Mouse (Mus musculus): Measurements from ENCODE around the gene Ugt1a2.

Ugt1a2 gene

DNA sequence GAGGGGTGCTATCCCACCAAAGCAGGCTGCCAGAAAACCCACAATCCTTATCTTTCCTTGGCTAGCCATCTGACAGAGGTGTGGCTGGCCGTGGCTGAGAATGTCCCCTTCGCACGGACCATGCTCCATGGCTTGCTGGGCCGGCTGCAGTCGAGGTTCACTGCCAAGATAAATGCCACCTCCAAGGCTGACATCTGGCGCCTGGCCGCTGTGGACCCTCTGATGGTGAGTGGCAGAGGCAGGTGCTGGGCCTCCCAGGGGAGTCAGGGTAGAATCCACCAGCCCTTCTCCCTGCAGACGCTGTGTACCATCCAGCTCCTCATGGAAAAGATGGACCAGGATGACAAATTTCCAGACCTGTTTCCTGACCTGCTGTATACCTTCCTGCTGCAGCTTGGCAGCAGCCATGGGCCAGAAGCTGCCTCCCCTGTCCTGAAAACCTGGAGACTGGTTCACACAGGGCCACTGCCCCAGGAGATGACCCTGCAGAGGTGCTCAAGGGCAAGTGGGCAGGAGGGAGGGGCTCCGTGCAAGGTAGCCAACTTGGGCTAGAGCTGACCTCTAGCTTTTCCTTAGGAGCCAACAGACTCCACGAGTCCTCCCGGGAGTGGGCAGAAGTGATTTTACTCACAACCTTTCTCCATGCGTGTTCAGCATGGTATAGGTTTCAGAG is 54.5 kb downstream of the Ugt1a2 start:
- DNase-seq (ENCODE audit: low read depth, low spot score): no peak
- no peaks in the 10 kb centered on the region for H3K27me3 ChIP-seq (ENCODE audit: control insufficient read depth, insufficient read depth, low read length, poor library complexity, severe bottlenecking)
- no peaks in the 10 kb centered on the region for H3K36me3 ChIP-seq (ENCODE audit: control insufficient read depth, insufficient read depth, low read length, poor library complexity, severe bottlenecking)

DNA sequence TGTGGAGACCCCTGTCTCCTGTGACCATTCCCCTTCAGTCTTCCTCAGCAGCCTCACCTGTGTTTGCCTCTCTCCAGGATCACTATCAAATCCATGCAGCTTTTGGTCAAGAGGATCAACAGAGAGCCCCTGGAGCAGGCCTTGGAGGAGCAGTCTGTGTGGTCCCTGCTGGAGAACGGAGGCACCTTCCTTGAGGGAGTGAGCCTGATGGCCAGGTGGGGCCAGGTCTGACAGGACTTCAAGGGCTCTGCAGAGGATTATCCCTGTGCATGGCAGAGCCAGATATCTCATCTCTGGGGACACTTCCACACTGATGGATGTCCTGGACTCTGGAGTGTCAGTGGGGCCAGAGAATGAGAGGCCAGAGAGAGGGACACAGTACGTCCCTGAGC is 55.1 kb downstream of the Ugt1a2 start:
- H3K36me3 ChIP-seq (ENCODE audit: control insufficient read depth, insufficient read depth, low read length, poor library complexity, severe bottlenecking): no peaks in the 10 kb centered on the region
- no peak for DNase-seq (ENCODE audit: low read depth, low spot score)
- H3K27me3 ChIP-seq (ENCODE audit: control insufficient read depth, insufficient read depth, low read length, poor library complexity, severe bottlenecking): no peaks in the 10 kb centered on the region

DNA sequence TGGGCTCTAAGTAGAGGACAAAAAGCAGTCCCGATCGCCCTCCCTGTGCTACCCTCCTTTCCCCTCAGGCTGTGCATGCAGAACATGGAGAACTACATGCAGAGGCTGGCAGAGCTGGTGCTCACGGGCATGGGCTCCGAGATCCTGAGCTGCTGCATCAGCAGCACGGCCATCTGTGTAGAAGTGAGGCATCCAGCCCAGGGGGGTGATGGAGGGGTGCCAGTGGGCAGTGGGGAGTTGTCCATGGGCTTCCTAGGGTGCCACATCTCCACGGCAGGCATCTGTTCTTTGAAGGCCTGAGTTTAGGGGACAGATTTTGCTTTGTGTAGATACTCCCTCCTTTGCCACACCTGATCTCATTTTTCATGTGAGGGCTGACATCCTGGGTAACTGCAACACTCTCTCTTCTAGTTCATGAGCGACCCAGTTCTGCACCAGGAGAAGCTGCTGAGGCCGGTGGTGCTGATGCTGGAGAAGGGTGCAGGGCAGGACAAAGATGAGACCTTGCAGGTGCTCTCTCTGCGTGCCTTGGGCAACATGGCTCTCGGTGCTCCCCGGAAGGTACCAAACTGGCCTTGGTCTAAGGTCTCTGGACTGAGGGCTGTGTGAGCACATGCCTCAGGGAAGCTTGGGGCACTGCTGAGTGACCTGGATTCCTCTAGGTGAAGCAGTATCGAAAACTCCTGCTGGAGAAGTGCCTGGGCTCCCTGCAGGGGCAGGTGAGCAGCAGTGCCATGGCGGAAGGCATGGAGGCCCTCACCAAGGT is 55.8 kb downstream of the Ugt1a2 start:
- Histone ChIP-seq H3K36me3 (ENCODE audit: control insufficient read depth, insufficient read depth, low read length, poor library complexity, severe bottlenecking) (no peaks in the 10 kb centered on the region), H3K27me3 (ENCODE audit: control insufficient read depth, insufficient read depth, low read length, poor library complexity, severe bottlenecking) (no peaks in the 10 kb centered on the region)
- DNase-seq (ENCODE audit: low read depth, low spot score): no peak

DNA sequence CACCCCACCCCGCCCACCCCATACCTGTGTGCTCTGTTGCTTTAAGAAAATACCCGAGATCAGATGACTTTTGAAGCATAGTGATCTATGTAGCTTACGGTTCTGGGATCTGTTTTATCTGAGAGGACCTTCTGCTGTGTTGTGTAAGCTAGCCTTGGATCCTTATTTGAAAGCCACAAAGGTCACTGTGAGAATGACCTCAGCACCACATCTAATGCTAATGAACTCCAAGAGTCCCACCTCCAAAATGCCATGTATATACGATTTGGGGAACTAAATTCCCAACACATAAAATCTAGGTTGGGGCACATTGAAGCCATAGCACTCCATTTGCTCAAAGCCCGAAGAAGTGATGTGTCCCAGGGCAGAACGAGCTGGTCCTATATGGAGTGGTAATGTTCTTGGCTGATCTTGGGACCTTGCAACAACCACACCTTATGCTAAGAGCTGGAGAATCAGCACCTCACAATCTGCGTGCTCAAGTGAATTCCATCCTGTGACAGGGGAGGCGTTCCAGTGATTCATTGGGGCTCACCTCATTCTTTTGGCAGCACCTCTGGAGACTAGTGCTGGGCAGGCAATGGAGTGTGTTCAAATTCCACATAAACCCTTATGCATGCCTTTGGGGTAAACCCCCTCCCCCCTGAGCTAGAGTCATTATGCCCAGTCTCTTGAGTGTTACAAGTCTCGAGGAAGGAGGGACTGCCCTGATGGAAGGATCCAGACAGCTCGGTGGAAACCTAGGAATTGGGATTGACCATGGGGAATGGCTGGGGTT is 56.7 kb downstream of the Ugt1a2 start:
- no peak for DNase-seq (ENCODE audit: low read depth, low spot score)
- no peaks in the 10 kb centered on the region for H3K36me3 ChIP-seq (ENCODE audit: control insufficient read depth, insufficient read depth, low read length, poor library complexity, severe bottlenecking)
- no peaks in the 10 kb centered on the region for H3K27me3 ChIP-seq (ENCODE audit: control insufficient read depth, insufficient read depth, low read length, poor library complexity, severe bottlenecking)

DNA sequence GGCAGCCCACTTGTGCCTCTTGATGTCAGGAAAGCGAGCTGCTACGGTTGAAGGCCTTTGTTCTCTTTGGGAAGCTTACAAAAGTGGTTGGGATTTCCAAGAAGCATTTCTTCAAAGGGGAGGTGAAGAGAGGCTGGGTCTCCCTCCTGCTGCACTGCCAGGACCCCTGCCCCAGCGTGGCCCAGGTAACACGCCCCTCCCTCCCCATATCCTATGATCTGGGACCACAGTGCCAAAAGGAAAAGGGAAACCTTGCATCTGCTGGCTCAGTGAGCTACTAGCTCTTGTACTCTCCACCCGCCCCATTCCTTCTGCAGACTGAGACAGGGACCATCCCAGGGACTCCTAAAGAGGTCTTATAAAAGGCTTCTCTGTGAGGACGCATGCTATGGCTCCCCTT is 57.3 kb downstream of the Ugt1a2 start:
- no peak for DNase-seq (ENCODE audit: low read depth, low spot score)
- Histone ChIP-seq H3K36me3 (ENCODE audit: control insufficient read depth, insufficient read depth, low read length, poor library complexity, severe bottlenecking) (no peaks in the 10 kb centered on the region), H3K27me3 (ENCODE audit: control insufficient read depth, insufficient read depth, low read length, poor library complexity, severe bottlenecking) (no peaks in the 10 kb centered on the region)

DNA sequence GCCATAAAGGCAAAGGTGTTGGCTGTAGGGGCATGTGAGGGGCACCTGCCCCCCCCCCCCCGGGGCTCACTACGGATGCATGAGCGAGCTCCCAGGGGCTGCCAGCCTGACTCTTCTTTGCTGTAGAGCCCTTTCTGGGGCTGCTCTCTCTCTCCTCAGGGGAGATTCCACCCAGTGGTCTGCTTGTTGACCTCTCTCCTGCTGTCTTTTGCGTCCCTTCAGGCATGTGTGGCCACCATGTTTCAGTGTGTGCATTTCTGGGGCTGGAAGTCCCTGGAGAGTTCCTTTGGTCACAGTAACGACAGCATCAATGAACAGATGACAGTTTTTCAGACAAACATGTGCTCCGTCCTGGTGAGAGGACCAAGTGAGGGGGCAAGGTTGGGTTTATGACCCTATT is 58.0 kb downstream of the Ugt1a2 start:
- H3K27me3 ChIP-seq (ENCODE audit: control insufficient read depth, insufficient read depth, low read length, poor library complexity, severe bottlenecking): no peaks in the 10 kb centered on the region
- DNase-seq (ENCODE audit: low read depth, low spot score): no peak
- H3K36me3 ChIP-seq (ENCODE audit: control insufficient read depth, insufficient read depth, low read length, poor library complexity, severe bottlenecking): no peaks in the 10 kb centered on the region; the same call in 1 of the 2 replicates

DNA sequence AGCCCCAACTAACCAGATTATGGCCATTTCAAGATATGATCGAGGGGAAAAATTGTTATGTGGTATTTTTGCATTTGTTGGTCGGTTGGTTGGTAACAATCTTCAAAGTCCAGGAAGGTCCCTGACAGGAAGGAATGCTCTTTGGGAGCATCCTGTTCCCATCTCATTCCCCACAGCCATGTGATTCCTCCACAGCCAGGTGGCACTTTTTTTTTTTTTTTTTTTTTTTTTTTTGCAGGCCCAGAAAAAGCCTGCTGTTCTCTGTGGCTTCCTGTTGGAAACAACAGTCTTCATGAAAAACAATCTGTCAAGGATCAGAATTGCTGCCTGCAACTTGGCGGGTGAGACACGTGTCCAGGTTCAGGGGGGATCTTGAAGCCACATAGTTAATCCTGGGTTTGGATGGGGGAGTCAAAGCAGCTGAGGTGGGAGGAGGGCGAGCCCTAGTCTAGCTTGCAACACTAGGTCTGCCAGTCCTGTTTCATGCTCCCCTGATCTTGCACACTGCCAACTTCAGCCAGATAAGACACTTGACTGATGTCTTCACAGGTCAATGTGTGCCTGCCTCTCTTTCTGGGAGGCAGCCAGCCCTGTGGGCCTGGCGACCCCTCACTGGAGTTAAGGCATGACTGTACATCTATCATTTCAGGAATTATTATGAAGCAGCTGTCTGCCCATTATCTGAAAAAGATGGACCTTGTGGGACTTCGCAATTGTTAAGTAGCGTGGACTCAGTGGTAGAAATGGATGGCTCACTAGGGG is 58.7 kb downstream of the Ugt1a2 start:
- H3K27me3 ChIP-seq (ENCODE audit: control insufficient read depth, insufficient read depth, low read length, poor library complexity, severe bottlenecking): no peaks in the 10 kb centered on the region
- H3K36me3 ChIP-seq (ENCODE audit: control insufficient read depth, insufficient read depth, low read length, poor library complexity, severe bottlenecking): peaks cover 3% of the 10 kb centered on the region; the same call in 1 of the 2 replicates
- DNase-seq (ENCODE audit: low read depth, low spot score): no peak

DNA sequence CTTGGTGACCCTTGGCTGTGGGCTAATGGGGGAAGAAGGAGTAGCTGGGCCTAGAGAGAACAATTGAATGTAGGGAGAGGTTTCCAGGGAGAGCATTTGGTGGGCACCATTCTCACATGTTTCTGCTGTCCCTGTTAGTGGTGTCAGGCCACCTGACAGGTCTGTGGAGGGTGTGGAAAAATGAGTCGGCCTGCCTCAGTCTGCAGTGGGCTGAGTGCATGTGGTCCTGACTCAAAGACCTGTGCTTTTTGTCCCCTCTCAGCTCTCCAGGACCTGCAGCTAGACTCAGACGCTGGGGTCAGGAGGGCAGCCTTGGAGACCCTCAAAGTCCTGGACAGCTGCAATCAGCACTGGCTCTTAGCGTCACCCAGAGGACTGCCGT is 59.2 kb downstream of the Ugt1a2 start:
- Histone ChIP-seq H3K27me3 (ENCODE audit: control insufficient read depth, insufficient read depth, low read length, poor library complexity, severe bottlenecking) (no peaks in the 10 kb centered on the region), H3K36me3 (ENCODE audit: control insufficient read depth, insufficient read depth, low read length, poor library complexity, severe bottlenecking) (peaks cover 5% of the 10 kb centered on the region)
- DNase-seq (ENCODE audit: low read depth, low spot score): no peak

DNA sequence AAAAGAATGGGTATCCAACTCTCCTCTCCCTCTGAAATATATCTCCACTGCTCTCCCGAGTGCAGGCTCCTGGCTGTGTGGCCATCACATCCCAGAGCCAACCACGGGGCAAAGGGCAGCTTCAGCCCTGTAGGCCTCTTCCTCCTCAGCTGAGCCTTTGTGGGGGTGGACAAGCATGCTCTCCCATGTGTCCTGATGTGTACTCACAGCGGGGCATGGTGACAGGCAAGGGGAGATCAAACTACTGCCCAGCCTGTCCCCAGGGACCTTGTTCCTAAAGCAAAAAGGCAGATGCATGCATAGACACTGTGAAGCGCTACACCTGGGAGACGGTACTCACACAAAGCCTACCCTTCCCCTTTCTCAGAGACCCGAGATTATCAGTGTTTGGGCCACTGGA is 59.7 kb downstream of the Ugt1a2 start:
- Histone ChIP-seq H3K36me3 (ENCODE audit: control insufficient read depth, insufficient read depth, low read length, poor library complexity, severe bottlenecking) (peaks cover 9% of the 10 kb centered on the region), H3K27me3 (ENCODE audit: control insufficient read depth, insufficient read depth, low read length, poor library complexity, severe bottlenecking) (no peaks in the 10 kb centered on the region)
- peak; percentile 54 for DNase-seq (ENCODE audit: low read depth, low spot score)

DNA sequence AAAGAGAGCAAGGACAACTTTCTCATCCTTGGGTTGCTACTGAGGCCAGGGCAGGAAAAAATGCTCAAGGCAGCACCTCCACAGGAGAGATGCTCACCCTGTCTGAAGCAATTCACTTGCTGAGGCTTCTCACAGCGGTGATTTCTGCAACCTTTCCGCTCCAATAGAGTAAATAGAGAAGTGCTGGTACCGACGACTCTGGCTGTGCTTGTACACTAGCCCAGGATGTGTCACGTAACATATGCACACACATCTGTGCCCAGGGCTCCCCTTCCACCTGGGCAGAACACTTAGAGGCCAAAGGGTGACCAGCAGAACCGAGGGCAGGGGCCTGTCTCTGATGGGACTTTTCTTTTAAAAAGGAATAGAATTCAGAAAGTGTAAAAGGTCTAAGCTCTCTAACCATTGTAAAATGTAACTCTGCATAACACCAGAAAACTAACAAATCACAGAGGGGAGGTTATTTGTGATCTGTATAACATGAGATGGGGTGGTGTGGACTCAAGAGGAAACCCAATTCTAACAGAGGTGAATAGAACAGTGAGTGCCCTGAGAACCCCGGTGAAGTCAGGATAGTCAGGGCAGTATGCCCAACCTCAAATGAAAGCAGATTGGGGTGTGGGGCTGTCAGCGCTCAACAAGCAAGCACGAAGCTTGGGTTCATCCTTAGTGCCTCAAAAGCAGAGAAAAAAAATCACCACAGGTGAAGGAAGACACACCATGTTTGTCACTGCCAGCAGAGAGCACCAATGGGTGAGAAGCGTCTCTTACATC is 60.4 kb downstream of the Ugt1a2 start:
- peak; percentile 66 for DNase-seq (ENCODE audit: low read depth, low spot score)
- peaks cover 15% of the 10 kb centered on the region for H3K36me3 ChIP-seq (ENCODE audit: control insufficient read depth, insufficient read depth, low read length, poor library complexity, severe bottlenecking)
- no peaks in the 10 kb centered on the region for H3K27me3 ChIP-seq (ENCODE audit: control insufficient read depth, insufficient read depth, low read length, poor library complexity, severe bottlenecking)

DNA sequence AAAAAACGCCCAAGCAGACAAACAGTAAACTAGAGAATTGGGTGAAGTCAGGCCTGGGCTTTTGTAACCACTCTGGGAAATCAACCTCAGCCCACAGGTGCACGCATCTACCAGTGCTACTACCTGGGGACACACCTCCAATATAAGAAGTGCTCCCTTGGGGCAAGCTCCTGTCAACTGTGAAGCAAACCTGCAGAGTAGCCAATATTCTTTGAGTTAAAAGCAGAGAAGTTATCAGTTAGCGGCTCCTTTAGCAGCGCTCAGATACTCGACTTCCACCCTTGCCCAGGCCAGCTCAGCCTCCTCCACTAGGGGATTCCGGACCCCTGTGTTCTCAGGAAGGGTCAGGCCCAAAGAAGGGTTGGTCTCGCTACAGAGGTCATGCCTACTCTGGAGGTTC is 61.3 kb downstream of the Ugt1a2 start:
- H3K36me3 ChIP-seq (ENCODE audit: control insufficient read depth, insufficient read depth, low read length, poor library complexity, severe bottlenecking): peaks cover 21% of the 10 kb centered on the region
- H3K27me3 ChIP-seq (ENCODE audit: control insufficient read depth, insufficient read depth, low read length, poor library complexity, severe bottlenecking): no peaks in the 10 kb centered on the region
- DNase-seq (ENCODE audit: low read depth, low spot score): no peak

DNA sequence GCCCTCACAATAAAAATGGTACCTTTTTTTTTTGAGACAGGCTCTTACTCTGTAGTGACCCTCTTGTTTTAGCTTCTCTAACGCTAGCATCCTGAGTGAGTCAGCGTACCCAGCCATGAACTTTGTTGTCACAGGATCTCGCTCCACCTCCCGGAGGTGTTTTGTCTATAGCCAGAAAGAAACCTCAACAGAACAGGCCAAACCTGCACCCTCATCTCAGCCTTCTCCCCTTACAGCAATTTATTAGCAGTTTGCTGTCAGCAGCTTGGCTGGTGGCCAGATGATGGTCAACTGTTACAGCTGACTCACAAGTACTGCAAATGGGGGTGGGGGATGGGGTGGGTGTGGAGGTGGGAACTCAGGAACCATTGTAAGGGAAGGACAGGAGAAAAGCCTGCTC is 61.9 kb downstream of the Ugt1a2 start:
- no peak for DNase-seq (ENCODE audit: low read depth, low spot score)
- H3K27me3 ChIP-seq (ENCODE audit: control insufficient read depth, insufficient read depth, low read length, poor library complexity, severe bottlenecking): no peaks in the 10 kb centered on the region
- H3K36me3 ChIP-seq (ENCODE audit: control insufficient read depth, insufficient read depth, low read length, poor library complexity, severe bottlenecking): peaks cover 26% of the 10 kb centered on the region

DNA sequence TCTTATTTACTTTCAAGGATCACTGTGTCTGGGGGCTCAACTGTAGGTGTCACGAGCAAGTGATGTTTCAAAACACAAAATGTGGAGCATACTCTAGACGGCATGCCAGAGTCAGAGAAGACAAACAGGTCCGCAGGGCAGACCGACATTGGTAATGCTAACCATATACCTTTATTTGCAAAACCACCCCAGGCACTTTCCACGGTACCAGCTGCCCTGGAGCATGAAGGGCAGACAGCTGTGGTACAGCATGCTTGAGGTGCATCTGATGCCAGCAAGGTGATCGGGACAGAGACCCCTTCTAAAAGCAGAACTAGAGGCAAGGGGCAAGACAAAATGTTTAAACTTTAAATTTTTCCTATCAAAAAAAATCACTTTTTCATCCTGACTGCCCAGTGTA is 62.6 kb downstream of the Ugt1a2 start:
- no peak for DNase-seq (ENCODE audit: low read depth, low spot score)
- peaks cover 33% of the 10 kb centered on the region for H3K36me3 ChIP-seq (ENCODE audit: control insufficient read depth, insufficient read depth, low read length, poor library complexity, severe bottlenecking)
- no peaks in the 10 kb centered on the region for H3K27me3 ChIP-seq (ENCODE audit: control insufficient read depth, insufficient read depth, low read length, poor library complexity, severe bottlenecking)

DNA sequence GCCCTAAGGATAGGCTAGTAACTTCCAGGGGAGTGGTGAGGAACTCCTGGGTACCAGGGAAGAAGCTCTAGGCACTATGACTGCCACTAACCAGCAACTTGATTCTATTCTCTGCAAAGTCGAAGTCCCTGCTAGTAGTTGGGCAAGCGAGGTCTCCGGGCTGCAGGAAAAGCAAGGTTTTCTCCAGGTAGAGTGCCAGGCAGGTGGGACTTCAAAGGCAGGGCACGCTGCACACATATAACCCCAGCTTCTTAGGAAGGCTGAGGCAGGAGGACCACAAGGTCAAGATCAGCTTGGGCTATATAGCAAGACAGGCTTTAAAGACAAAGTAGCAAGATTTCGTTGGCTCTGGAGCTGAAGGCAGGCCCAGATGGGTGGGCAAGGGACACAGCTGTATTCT is 63.4 kb downstream of the Ugt1a2 start:
- no peak for DNase-seq (ENCODE audit: low read depth, low spot score)
- Histone ChIP-seq H3K27me3 (ENCODE audit: control insufficient read depth, insufficient read depth, low read length, poor library complexity, severe bottlenecking) (no peaks in the 10 kb centered on the region), H3K36me3 (ENCODE audit: control insufficient read depth, insufficient read depth, low read length, poor library complexity, severe bottlenecking) (peaks cover 40% of the 10 kb centered on the region)

Data from splenic B cell, adult 2 months (primary cell).